Comparison of ENCODE assay signal across 14 mouse cellular contexts in genomic region chr6:71530176-71530575, GRCm38 (mm10). TPM values are rescaled to one million over a fixed set of nuclear protein-coding genes. Genes with fewer than 3 reads are reported as not detected.
DNase-seq lines count a peak whose midpoint lies in the region.
"Had no signal": no experiment of that assay in that cellular context is flagged by ENCODE, and none has a peak within 500 bp of the region (broad histone marks: within the 10 kb centered on the region; RNA-seq: fewer than 3 reads in every experiment).

No protein-coding gene starts in this region.

- DNase-seq in left cerebral cortex, postnatal 4 days = peak; percentile 26
- DNase-seq in left cerebral cortex, adult 11 months (ENCODE audit: low spot score) = no peak
- DNase-seq in cerebellum, adult 18-20 months = peak; percentile 61 to 64
- DNase-seq in cerebellum, adult 9-10 months = peak; percentile 82
- peak; percentile 70 to 71 for DNase-seq in cerebellum, postnatal 25 days
- DNase-seq in lung, postnatal 4 days = no peak
- DNase-seq in c-Kit-positive CD71-positive TER-119-positive erythroid progenitor cells, embryonic 14.5 days (ENCODE audit: low spot score) = no peak
- DNase-seq in frontal cortex, postnatal 25 days (ENCODE audit: low spot score in 2 of 2) = no peak
- DNase-seq: adrenal gland, adult 8-10 months; embryo, embryonic 11 days; gastrocnemius, postnatal 14 days; heart, adult 2 months; heart, postnatal 14 days; kidney, adult 2 months had no signal

- intact Hi-C loops in left cerebral cortex, postnatal 4 days (cut with DNase I) = no loop called here

RNA-seq across cellular contexts. Expression of gene Chmp3, which starts 13.4 kb away (rescaled TPM):
- 10 to 100 TPM; 78.0 to 83.9 TPM for total RNA-seq in left cerebral cortex, postnatal 4 days (2021)

RNA-seq across cellular contexts. Expression of gene Rnf103, which starts 36.5 kb away (rescaled TPM):
- 10 to 100 TPM; 43.9 to 45.4 TPM for total RNA-seq in left cerebral cortex, postnatal 4 days (2021)

Comparison
In these comparisons a context has a peak if more than half of its experiments do, and no peak if none do; other contexts are left out.
1. DNase-seq: peak in left cerebral cortex, postnatal 4 days (single experiment), cerebellum, adult 18-20 months (2 of 2), cerebellum, adult 9-10 months (single experiment) and cerebellum, postnatal 25 days (2 of 2); none in left cerebral cortex, adult 11 months (single experiment), lung, postnatal 4 days (0 of 2), c-Kit-positive CD71-positive TER-119-positive erythroid progenitor cells, embryonic 14.5 days (single experiment) and frontal cortex, postnatal 25 days (0 of 2).